Mouse (Mus musculus) hindbrain, embryonic 12.5 days (tissue): ENCODE results near the gene Pla2g15. TPM values are rescaled to one million over a fixed set of nuclear protein-coding genes. Genes with fewer than 3 reads are reported as not detected.
A peak's percentile ranks its signal among the peaks of the same experiment; 100 is the strongest.

Experiments
- ATAC-seq: fragments of 200-750 bp; cut with Nextera tagmentation; 2 replicates; pipeline ENCODE4 v1.8.0; 2017; ENCODE audit warnings: moderate TSS enrichment; ENCODE audit not compliant: low FRiP score
- H3K27ac ChIP-seq: fragments of 300-500 bp; sonication (generic); 2 replicates; pipeline ENCODE4 v1.5.1; 2016; ENCODE audit warnings: mild to moderate bottlenecking
- H3K27me3 ChIP-seq: fragments of 300-500 bp; sonication (generic); 2 replicates; pipeline ENCODE4 v1.6.1; 2016; ENCODE audit warnings: mild to moderate bottlenecking
- H3K36me3 ChIP-seq: fragments of 300-500 bp; sonication (generic); 2 replicates; pipeline ENCODE4 v1.6.1; 2016; ENCODE audit warnings: mild to moderate bottlenecking
- H3K4me1 ChIP-seq: fragments of 300-500 bp; sonication (generic); 2 replicates; pipeline ENCODE4 v1.6.1; 2016
- H3K4me2 ChIP-seq: fragments of 300-500 bp; sonication (generic); replicated peaks from 2 replicates; pipeline ENCODE4 v1.6.1; 2016; ENCODE audit warnings: mild to moderate bottlenecking
- H3K4me3 ChIP-seq: fragments of 300-500 bp; sonication (generic); 2 replicates; pipeline ENCODE4 v1.5.1; 2016; ENCODE audit warnings: mild to moderate bottlenecking
- H3K9ac ChIP-seq: fragments of 300-500 bp; sonication (generic); 2 replicates; pipeline ENCODE4 v1.6.1; 2016; ENCODE audit warnings: mild to moderate bottlenecking, moderate library complexity
- H3K9me3 ChIP-seq: fragments of 300-500 bp; sonication (generic); replicated peaks from 2 replicates; pipeline ENCODE4 v1.6.1; 2016; ENCODE audit warnings: mild to moderate bottlenecking
- WGBS: fragments of 180-500 bp; shearing (Covaris S2); methylation state at CpG from one replicate; pipeline ENCODE4 v1.1.7; 2016; 5-methylcytosine and 5-hydroxymethylcytosine counted together
- polyA plus RNA-seq: library from polyadenylated mRNA; unstranded; fragments of >200 nt; fragmentation: Nextera tagmentation; extraction: Ambion mirVana; gene quantifications from 2 replicates; pipeline ENCODE4 v1.2.1, GENCODE M21; 2016

Gene Pla2g15
- polyA plus RNA-seq, 1 experiment from 2014 or later: 18.2 TPM

GRCm38 (mm10) chr8:106157419-106157818 is 7.2 kb downstream of the Pla2g15 start:
- Histone ChIP-seq H3K27ac (no peak overlapping the region), H3K9me3 (no peaks in the 10 kb centered on the region), H3K4me1 (no peaks in the 10 kb centered on the region), H3K9ac (no peak overlapping the region), H3K36me3 (peaks cover 52% of the 10 kb centered on the region), H3K4me3 (no peak overlapping the region), H3K4me2 (no peak overlapping the region), H3K27me3 (no peaks in the 10 kb centered on the region)
- 100% methylated on average over 1 of the region's 1 CpGs for WGBS
- ATAC-seq: no peak

- H3K36me3 ChIP-seq: peaks cover 61% of the 10 kb centered on the region
These were observed 8.2 kb downstream of the Pla2g15 start for GRCm38 (mm10) chr8:106158381-106158780.

GRCm38 (mm10) chr8:106159876-106160275 is 9.7 kb downstream of the Pla2g15 start:
- no peak overlapping the region for H3K9ac ChIP-seq
- peaks cover 68% of the 10 kb centered on the region for H3K36me3 ChIP-seq
- H3K4me1 ChIP-seq: no peaks in the 10 kb centered on the region
- no peaks in the 10 kb centered on the region for H3K27me3 ChIP-seq
- H3K9me3 ChIP-seq: no peaks in the 10 kb centered on the region
- H3K27ac ChIP-seq: no peak overlapping the region
- no peak for ATAC-seq
- 90% methylated on average over 6 of the region's 6 CpGs for WGBS
- H3K4me3 ChIP-seq: no peak overlapping the region
- no peak overlapping the region for H3K4me2 ChIP-seq

More at GRCm38 (mm10) chr8:106158381-106158780, 8.2 kb downstream of the Pla2g15 start:
- no peaks in the 10 kb centered on the region for H3K9me3 ChIP-seq
- H3K4me3 ChIP-seq: no peak overlapping the region
- 92% methylated on average over 10 of the region's 10 CpGs for WGBS
- H3K27ac ChIP-seq: no peak overlapping the region
- H3K9ac ChIP-seq: no peak overlapping the region
- H3K4me1 ChIP-seq: no peaks in the 10 kb centered on the region
- no peak overlapping the region for H3K4me2 ChIP-seq
- no peaks in the 10 kb centered on the region for H3K27me3 ChIP-seq
- ATAC-seq: no peak

- Histone ChIP-seq H3K4me2 (no peak overlapping the region), H3K36me3 (peaks cover 50% of the 10 kb centered on the region), H3K4me1 (0 out of 2 replicates have a peak, but pooled peaks cover 3% of the 10 kb centered on the region), H3K9me3 (no peaks in the 10 kb centered on the region), H3K4me3 (no peak overlapping the region), H3K27me3 (no peaks in the 10 kb centered on the region), H3K27ac (no peak overlapping the region), H3K9ac (no peak overlapping the region)
- WGBS: 90% methylated on average over 9 of the region's 9 CpGs
- no peak for ATAC-seq
These were observed 13.1 kb downstream of the Pla2g15 start for GRCm38 (mm10) chr8:106163251-106163650.

GRCm38 (mm10) chr8:106165460-106165859 is 15.3 kb downstream of the Pla2g15 start:
- Histone ChIP-seq H3K36me3 (peaks cover 40% of the 10 kb centered on the region), H3K4me3 (no peak overlapping the region), H3K27ac (no peak overlapping the region), H3K4me1 (peaks cover 14% of the 10 kb centered on the region), H3K9ac (no peak overlapping the region), H3K27me3 (no peaks in the 10 kb centered on the region), H3K9me3 (no peaks in the 10 kb centered on the region), H3K4me2 (no peak overlapping the region)
- no peak for ATAC-seq
- WGBS: 50% methylated on average over 4 of the region's 4 CpGs

- ATAC-seq: peak; percentile 88
- H3K4me3 ChIP-seq: peak within 1 kb of the TSS; percentile 84
- peaks cover 11% of the 10 kb centered on the region for H3K36me3 ChIP-seq
- peak within 1 kb of the TSS; percentile 83 for H3K9ac ChIP-seq
- H3K9me3 ChIP-seq: no peaks in the 10 kb centered on the region
- peak within 1 kb of the TSS; percentile 88 for H3K4me2 ChIP-seq
- no peaks in the 10 kb centered on the region for H3K27me3 ChIP-seq
- peak within 1 kb of the TSS; percentile 93 for H3K27ac ChIP-seq
- H3K4me1 ChIP-seq: peaks cover 14% of the 10 kb centered on the region
- under 1% methylated on average over 59 of the region's 59 CpGs for WGBS
These were observed 18.3 kb downstream of the Pla2g15 start, which contains the start of gene Slc7a6 for GRCm38 (mm10) chr8:106168356-106169016. Gene Slc7a6 (plus strand): TSS chr8:106168857.

GRCm38 (mm10) chr8:106169017-106169933 is 19.1 kb downstream of the Pla2g15 start:
- H3K9me3 ChIP-seq: no peaks in the 10 kb centered on the region
- H3K4me1 ChIP-seq: peaks cover 14% of the 10 kb centered on the region
- WGBS: 2% methylated on average over 54 of the region's 54 CpGs
- H3K27ac ChIP-seq: peak overlapping the region; percentile 93
- H3K4me3 ChIP-seq: peak overlapping the region; percentile 84
- H3K36me3 ChIP-seq: peaks cover 4% of the 10 kb centered on the region
- ATAC-seq: peak; percentile 80
- no peaks in the 10 kb centered on the region for H3K27me3 ChIP-seq
- peak overlapping the region; percentile 83 for H3K9ac ChIP-seq
- peak overlapping the region; percentile 88 for H3K4me2 ChIP-seq

GRCm38 (mm10) chr8:106169934-106170480 is 19.8 kb downstream of the Pla2g15 start:
- Histone ChIP-seq H3K4me2 (peak overlapping the region; percentile 88), H3K9me3 (no peaks in the 10 kb centered on the region), H3K27ac (no peak overlapping the region), H3K4me1 (peaks cover 14% of the 10 kb centered on the region), H3K9ac (peak overlapping the region; percentile 83), H3K4me3 (peak overlapping the region; percentile 84), H3K27me3 (no peaks in the 10 kb centered on the region), H3K36me3 (no peaks in the 10 kb centered on the region)
- no peak for ATAC-seq
- WGBS: 42% methylated on average over 6 of the region's 6 CpGs

- Histone ChIP-seq H3K27ac (no peak overlapping the region), H3K27me3 (no peaks in the 10 kb centered on the region), H3K9me3 (no peaks in the 10 kb centered on the region), H3K4me2 (no peak overlapping the region), H3K9ac (no peak overlapping the region), H3K4me3 (no peak overlapping the region), H3K4me1 (peaks cover 18% of the 10 kb centered on the region), H3K36me3 (no peaks in the 10 kb centered on the region)
- no peak for ATAC-seq
- 98% methylated on average over 3 of the region's 3 CpGs for WGBS
These were observed 23.4 kb downstream of the Pla2g15 start for GRCm38 (mm10) chr8:106173566-106173965.

GRCm38 (mm10) chr8:106176891-106177290 is 26.7 kb downstream of the Pla2g15 start:
- 24% methylated on average over 1 of the region's 1 CpGs for WGBS
- ATAC-seq: no peak
- Histone ChIP-seq H3K9ac (no peak overlapping the region), H3K4me1 (peaks cover 7% of the 10 kb centered on the region), H3K4me2 (no peak overlapping the region), H3K27ac (no peak overlapping the region), H3K36me3 (peaks cover 11% of the 10 kb centered on the region; the same call in 1 of the 2 replicates), H3K27me3 (no peaks in the 10 kb centered on the region), H3K4me3 (no peak overlapping the region), H3K9me3 (no peaks in the 10 kb centered on the region)

- Histone ChIP-seq H3K4me3 (no peak overlapping the region), H3K4me2 (no peak overlapping the region), H3K27me3 (no peaks in the 10 kb centered on the region), H3K9me3 (no peaks in the 10 kb centered on the region), H3K9ac (no peak overlapping the region), H3K4me1 (peaks cover 7% of the 10 kb centered on the region), H3K36me3 (peaks cover 14% of the 10 kb centered on the region; the same call in 1 of the 2 replicates), H3K27ac (no peak overlapping the region)
- 88% methylated on average over 1 of the region's 1 CpGs for WGBS
- no peak for ATAC-seq
These were observed 27.4 kb downstream of the Pla2g15 start for GRCm38 (mm10) chr8:106177594-106177993.

GRCm38 (mm10) chr8:106178428-106178827 is 28.2 kb downstream of the Pla2g15 start:
- H3K27ac ChIP-seq: no peak overlapping the region
- ATAC-seq: no peak
- H3K27me3 ChIP-seq: no peaks in the 10 kb centered on the region
- H3K4me1 ChIP-seq: peaks cover 7% of the 10 kb centered on the region
- H3K9me3 ChIP-seq: no peaks in the 10 kb centered on the region
- H3K9ac ChIP-seq: no peak overlapping the region
- H3K4me3 ChIP-seq: no peak overlapping the region
- WGBS: 88% methylated on average over 2 of the region's 2 CpGs
- peaks cover 16% of the 10 kb centered on the region for H3K36me3 ChIP-seq
- H3K4me2 ChIP-seq: no peak overlapping the region
